Mouse (Mus musculus): ENCODE data around the gene Fam43a.

DNA sequence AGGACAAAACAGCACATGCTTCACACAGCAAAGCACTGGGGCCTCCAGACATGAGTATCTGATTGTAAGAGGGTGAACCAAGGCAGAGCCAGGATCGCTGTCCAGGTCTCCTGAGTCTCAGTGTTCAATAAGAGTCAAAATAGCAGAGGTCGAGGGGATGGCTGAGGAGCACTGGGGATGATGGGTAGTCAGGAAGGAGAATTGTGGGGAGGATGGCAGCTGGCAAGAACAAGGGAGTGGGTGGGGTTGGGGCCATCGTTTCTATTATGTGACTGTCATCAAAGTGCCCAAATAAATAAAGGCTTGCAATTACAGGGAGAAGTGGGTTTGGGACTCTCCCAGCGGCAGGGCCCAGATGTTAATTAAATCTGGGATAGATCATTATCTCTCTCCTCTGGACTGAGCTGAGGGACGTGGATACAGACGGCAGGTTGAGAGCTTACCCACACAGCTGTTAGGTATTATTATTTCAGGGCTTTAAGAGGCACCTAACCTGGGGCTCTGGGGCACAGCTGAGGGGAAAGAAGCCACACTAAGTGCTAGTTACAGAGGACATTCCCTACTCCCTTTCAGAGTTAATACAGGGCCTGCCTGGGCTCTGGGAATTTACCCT lies 15.3 kb downstream of the Fam43a start:
- TF ChIP-seq CTCF (IDR thresholded peaks at IDR 0.05; ENCODE audit: low read depth): no peak
- TF ChIP-seq EP300 (optimal IDR thresholded peaks at IDR 0.05): no peak

All from stomach, postnatal 0 days (tissue).